ENCODE assay signal across 10 mouse cellular contexts in genomic region chr5:30914849-30915248, GRCm38 (mm10). TPM values are rescaled to one million over a fixed set of nuclear protein-coding genes. Genes with fewer than 3 reads are reported as not detected.
DNase-seq lines count a peak whose midpoint lies in the region; ATAC-seq and TF ChIP-seq lines count a peak whose summit lies in the region.
"Had no signal": no experiment of that assay in that cellular context is flagged by ENCODE, and none has a peak within 500 bp of the region (broad histone marks: within the 10 kb centered on the region; RNA-seq: fewer than 3 reads in every experiment).

No protein-coding gene starts in this region.

- ATAC-seq in kidney, postnatal 0 days (replicated peaks; ENCODE audit: low FRiP score, low read depth), result no peak
- ATAC-seq in embryonic facial prominence, embryonic 12.5 days (ENCODE audit: insufficient number of reproducible peaks, insufficient read depth, low FRiP score, low TSS enrichment), result no peak
- ATAC-seq in heart, embryonic 15.5 days (replicated peaks; ENCODE audit: insufficient number of reproducible peaks, insufficient read depth, low FRiP score, low read depth), result no peak
- ATAC-seq in liver, embryonic 14.5 days (ENCODE audit: insufficient read depth), result no peak

- H3K9me3 ChIP-seq in kidney, postnatal 0 days (replicated peaks; ENCODE audit: low read length), result no peaks in the 10 kb centered on the region
- no peaks in the 10 kb centered on the region for H3K9me3 ChIP-seq in embryonic facial prominence, embryonic 12.5 days
- H3K9me3 ChIP-seq in heart, embryonic 15.5 days (replicated peaks), result no peaks in the 10 kb centered on the region
- H3K9me3 ChIP-seq in liver, embryonic 14.5 days (ENCODE audit: control insufficient read depth, low read length), result no peaks in the 10 kb centered on the region

- H3K36me3 ChIP-seq in kidney, postnatal 0 days (ENCODE audit: insufficient read depth, low read length), result peaks cover 21% of the 10 kb centered on the region; the same call in 1 of the 2 replicates
- H3K36me3 ChIP-seq in embryonic facial prominence, embryonic 12.5 days, result peaks cover 31% of the 10 kb centered on the region
- peaks cover 12% of the 10 kb centered on the region; the same call in 1 of the 2 replicates for H3K36me3 ChIP-seq in heart, embryonic 15.5 days
- no peaks in the 10 kb centered on the region for H3K36me3 ChIP-seq in liver, embryonic 14.5 days (replicated peaks; ENCODE audit: control insufficient read depth, insufficient read depth, low read depth)

- no peak for DNase-seq in kidney, postnatal 0 days (ENCODE audit: low spot score)
- no peak for DNase-seq in kidney, adult 9 months
- DNase-seq in liver, embryonic 14.5 days (ENCODE audit: low read depth in 3 of 3, low spot score in 3 of 3), result no peak
- DNase-seq in ovary, adult 18-20 months (ENCODE audit: low spot score), result no peak
- DNase-seq in left cerebral cortex, adult 18-20 months (ENCODE audit: low spot score in 2 of 2), result no peak
- no peak for DNase-seq in left cerebral cortex, adult 8-10 months (ENCODE audit: low spot score in 2 of 2)
- DNase-seq: cerebellum, adult 8-10 months; kidney, postnatal 10 days had no signal

- H3K27me3 ChIP-seq in kidney, postnatal 0 days (ENCODE audit: insufficient read depth, low read length), result no peaks in the 10 kb centered on the region
- no peaks in the 10 kb centered on the region for H3K27me3 ChIP-seq in embryonic facial prominence, embryonic 12.5 days
- H3K27me3 ChIP-seq in heart, embryonic 15.5 days, result no peaks in the 10 kb centered on the region
- no peaks in the 10 kb centered on the region for H3K27me3 ChIP-seq in liver, embryonic 14.5 days (ENCODE audit: control insufficient read depth, insufficient read depth, low read length)

- peak overlapping the region; percentile 53 for H3K4me3 ChIP-seq in kidney, postnatal 0 days (replicated peaks; ENCODE audit: low read depth, low read length)
- peak overlapping the region; percentile 59 for H3K4me3 ChIP-seq in embryonic facial prominence, embryonic 12.5 days
- peak overlapping the region; percentile 55 for H3K4me3 ChIP-seq in heart, embryonic 15.5 days
- H3K4me3 ChIP-seq in liver, embryonic 14.5 days (ENCODE audit: insufficient read depth in 1 of 2, low read depth in 2 of 2, low read length in 2 of 2), result peak overlapping the region; percentile 40 to 65

- H3K9ac ChIP-seq in kidney, postnatal 0 days (ENCODE audit: low read depth, low read length), result peak overlapping the region; percentile 68
- H3K9ac ChIP-seq in embryonic facial prominence, embryonic 12.5 days, result peak overlapping the region; percentile 86
- peak overlapping the region; percentile 64 for H3K9ac ChIP-seq in heart, embryonic 15.5 days
- peak overlapping the region; percentile 6; the same call in 1 of the 2 replicates for H3K9ac ChIP-seq in liver, embryonic 14.5 days (replicated peaks)

- TF ChIP-seq EP300 in liver, embryonic 14.5 days (IDR thresholded peaks at IDR 0.05; ENCODE audit: low read depth), result no peak

- 28% methylated on average over 6 of the region's 6 CpGs for WGBS in kidney, postnatal 0 days
- 36% methylated on average over 6 of the region's 6 CpGs for WGBS in embryonic facial prominence, embryonic 12.5 days
- WGBS in heart, embryonic 15.5 days, result 53% methylated on average over 6 of the region's 6 CpGs
- 26% methylated on average over 6 of the region's 6 CpGs for WGBS in liver, embryonic 14.5 days (ENCODE audit: insufficient replicate concordance)

- H3K4me1 ChIP-seq in kidney, postnatal 0 days (replicated peaks; ENCODE audit: insufficient read depth, low read length), result peaks cover 28% of the 10 kb centered on the region
- peaks cover 54% of the 10 kb centered on the region for H3K4me1 ChIP-seq in embryonic facial prominence, embryonic 12.5 days
- H3K4me1 ChIP-seq in heart, embryonic 15.5 days (replicated peaks), result peaks cover 61% of the 10 kb centered on the region
- H3K4me1 ChIP-seq in liver, embryonic 14.5 days (replicated peaks; ENCODE audit: control insufficient read depth in 2 of 2, insufficient read depth in 2 of 2, low read length in 1 of 2), result peaks cover 7 to 46% of the 10 kb centered on the region in 2 experiments

- H3K4me2 ChIP-seq in kidney, postnatal 0 days (ENCODE audit: low read length), result peak overlapping the region; percentile 68
- peak overlapping the region; percentile 91 for H3K4me2 ChIP-seq in embryonic facial prominence, embryonic 12.5 days (replicated peaks)
- peak overlapping the region; percentile 74 for H3K4me2 ChIP-seq in heart, embryonic 15.5 days
- H3K4me2 ChIP-seq in liver, embryonic 14.5 days (ENCODE audit: low read depth), result peak overlapping the region; percentile 65

- no peak for TF ChIP-seq CTCF in kidney, postnatal 0 days (IDR thresholded peaks at IDR 0.05; ENCODE audit: low read depth)
- TF ChIP-seq CTCF in liver, embryonic 14.5 days (IDR thresholded peaks at IDR 0.05; ENCODE audit: low read depth), result no peak

- peak overlapping the region; percentile 93; the same call in 1 of the 2 replicates for H3K27ac ChIP-seq in kidney, postnatal 0 days
- H3K27ac ChIP-seq in embryonic facial prominence, embryonic 12.5 days, result peak overlapping the region; percentile 96
- H3K27ac ChIP-seq in heart, embryonic 15.5 days, result peak overlapping the region; percentile 94
- peak overlapping the region; percentile 0; the same call in 1 of the 2 replicates for H3K27ac ChIP-seq in liver, embryonic 14.5 days

RNA-seq across cellular contexts. Expression of gene Emilin1, which starts 1.6 kb away (rescaled TPM):
- polyA plus RNA-seq in kidney, postnatal 0 days (2015; fragmentation: Nextera tagmentation; extraction: Ambion mirVana), result 204 and 226 TPM in 2 replicates
- polyA plus RNA-seq in embryonic facial prominence, embryonic 12.5 days (2016; fragmentation: Nextera tagmentation; extraction: Ambion mirVana), result 248 and 252 TPM in 2 replicates
- 125 and 179 TPM in 2 replicates for polyA plus RNA-seq in heart, embryonic 15.5 days (2015; fragmentation: Nextera tagmentation; extraction: Ambion mirVana)
- 18.4 and 22.2 TPM in 2 replicates for polyA plus RNA-seq in liver, embryonic 14.5 days (2012; rRNA removed)
- polyA plus RNA-seq in liver, embryonic 14.5 days (2014; fragmentation: Nextera tagmentation; extraction: Ambion mirVana), result 21.3 and 23.2 TPM in 2 replicates
- 1 to 10 TPM; 2.6 to 3.6 TPM for total RNA-seq in left cerebral cortex, adult 18-20 months (2021)
- 1 to 10 TPM; 2.3 to 4.2 (median 2.8) TPM for total RNA-seq in left cerebral cortex, adult 8-10 months (2022)

RNA-seq across cellular contexts. Expression of gene Khk, which starts 6.4 kb away (rescaled TPM):
- 68.9 and 70.6 TPM in 2 replicates for polyA plus RNA-seq in kidney, postnatal 0 days (2015; fragmentation: Nextera tagmentation; extraction: Ambion mirVana)
- 13.7 and 14.2 TPM in 2 replicates for polyA plus RNA-seq in embryonic facial prominence, embryonic 12.5 days (2016; fragmentation: Nextera tagmentation; extraction: Ambion mirVana)
- 12.4 and 13.9 TPM in 2 replicates for polyA plus RNA-seq in heart, embryonic 15.5 days (2015; fragmentation: Nextera tagmentation; extraction: Ambion mirVana)
- polyA plus RNA-seq in liver, embryonic 14.5 days (2012; rRNA removed), result 30.3 and 31.1 TPM in 2 replicates
- polyA plus RNA-seq in liver, embryonic 14.5 days (2014; fragmentation: Nextera tagmentation; extraction: Ambion mirVana), result 38.8 and 40.8 TPM in 2 replicates
- 10 to 100 TPM; 15.8 to 19.3 TPM for total RNA-seq in left cerebral cortex, adult 18-20 months (2021)
- total RNA-seq in left cerebral cortex, adult 8-10 months (2022), result 10 to 100 TPM; 16.2 to 21.5 (median 18.9) TPM

RNA-seq across cellular contexts. Expression of gene Ost4, which starts 7.3 kb away (rescaled TPM):
- polyA plus RNA-seq in kidney, postnatal 0 days (2015; fragmentation: Nextera tagmentation; extraction: Ambion mirVana), result 466 and 517 TPM in 2 replicates
- 346 and 376 TPM in 2 replicates for polyA plus RNA-seq in embryonic facial prominence, embryonic 12.5 days (2016; fragmentation: Nextera tagmentation; extraction: Ambion mirVana)
- 372 and 381 TPM in 2 replicates for polyA plus RNA-seq in heart, embryonic 15.5 days (2015; fragmentation: Nextera tagmentation; extraction: Ambion mirVana)
- polyA plus RNA-seq in liver, embryonic 14.5 days (2012; rRNA removed), result 142 and 216 TPM in 2 replicates
- polyA plus RNA-seq in liver, embryonic 14.5 days (2014; fragmentation: Nextera tagmentation; extraction: Ambion mirVana), result 412 and 420 TPM in 2 replicates
- total RNA-seq in left cerebral cortex, adult 18-20 months (2021), result 100 to 1,000 TPM; 103 to 111 TPM
- 100 to 1,000 TPM in 1 of 4 experiments, 10 to 100 TPM in 3; 86.3 to 105 (median 90.6) TPM for total RNA-seq in left cerebral cortex, adult 8-10 months (2022)

RNA-seq across cellular contexts. Expression of gene Agbl5, which starts 26.4 kb away (rescaled TPM):
- polyA plus RNA-seq in kidney, postnatal 0 days (2015; fragmentation: Nextera tagmentation; extraction: Ambion mirVana), result 17.3 and 17.5 TPM in 2 replicates
- polyA plus RNA-seq in embryonic facial prominence, embryonic 12.5 days (2016; fragmentation: Nextera tagmentation; extraction: Ambion mirVana), result 31.9 and 34.1 TPM in 2 replicates
- polyA plus RNA-seq in heart, embryonic 15.5 days (2015; fragmentation: Nextera tagmentation; extraction: Ambion mirVana), result 8.9 and 11.9 TPM in 2 replicates
- 5.0 and 6.0 TPM in 2 replicates for polyA plus RNA-seq in liver, embryonic 14.5 days (2012; rRNA removed)
- 4.8 and 5.1 TPM in 2 replicates for polyA plus RNA-seq in liver, embryonic 14.5 days (2014; fragmentation: Nextera tagmentation; extraction: Ambion mirVana)
- 10 to 100 TPM; 15.6 to 16.4 TPM for total RNA-seq in left cerebral cortex, adult 18-20 months (2021)
- 10 to 100 TPM; 14.6 to 18.2 (median 17.0) TPM for total RNA-seq in left cerebral cortex, adult 8-10 months (2022)

RNA-seq across cellular contexts. Expression of gene Cgref1, which starts 30.5 kb away (rescaled TPM):
- 47.4 and 52.2 TPM in 2 replicates for polyA plus RNA-seq in kidney, postnatal 0 days (2015; fragmentation: Nextera tagmentation; extraction: Ambion mirVana)
- 4.5 and 5.7 TPM in 2 replicates for polyA plus RNA-seq in embryonic facial prominence, embryonic 12.5 days (2016; fragmentation: Nextera tagmentation; extraction: Ambion mirVana)
- polyA plus RNA-seq in heart, embryonic 15.5 days (2015; fragmentation: Nextera tagmentation; extraction: Ambion mirVana), result 2.4 and 4.2 TPM in 2 replicates
- polyA plus RNA-seq in liver, embryonic 14.5 days (2012; rRNA removed), result 2.9 and 4.2 TPM in 2 replicates
- polyA plus RNA-seq in liver, embryonic 14.5 days (2014; fragmentation: Nextera tagmentation; extraction: Ambion mirVana), result 5.1 and 5.4 TPM in 2 replicates
- total RNA-seq in left cerebral cortex, adult 18-20 months (2021), result 10 to 100 TPM; 26.1 to 28.6 TPM
- 10 to 100 TPM; 23.9 to 28.0 (median 27.1) TPM for total RNA-seq in left cerebral cortex, adult 8-10 months (2022)

Comparison
In these comparisons a context has a peak if more than half of its experiments do, and no peak if none do; other contexts are left out.
1. H3K27ac ChIP-seq: peak in every context shown above with its lines; median percentile 96 in embryonic facial prominence, embryonic 12.5 days; 94 in heart, embryonic 15.5 days; 93 in kidney, postnatal 0 days; 0 in liver, embryonic 14.5 days.
2. H3K9ac ChIP-seq: peak in every context shown above with its lines; median percentile 86 in embryonic facial prominence, embryonic 12.5 days; 68 in kidney, postnatal 0 days; 64 in heart, embryonic 15.5 days; 6 in liver, embryonic 14.5 days.